Mouse (Mus musculus) hindlimb bud, embryonic 11.5 days (tissue): ENCODE results near the gene Tbx21.

Experiments used
- DNase-seq: peaks from one replicate; pipeline ENCODE4 v3.0.0-alpha.2; 2012; ENCODE audit warnings: low read depth, low spot score; ENCODE audit errors: extremely low spot score

Gene Tbx21

DNA sequence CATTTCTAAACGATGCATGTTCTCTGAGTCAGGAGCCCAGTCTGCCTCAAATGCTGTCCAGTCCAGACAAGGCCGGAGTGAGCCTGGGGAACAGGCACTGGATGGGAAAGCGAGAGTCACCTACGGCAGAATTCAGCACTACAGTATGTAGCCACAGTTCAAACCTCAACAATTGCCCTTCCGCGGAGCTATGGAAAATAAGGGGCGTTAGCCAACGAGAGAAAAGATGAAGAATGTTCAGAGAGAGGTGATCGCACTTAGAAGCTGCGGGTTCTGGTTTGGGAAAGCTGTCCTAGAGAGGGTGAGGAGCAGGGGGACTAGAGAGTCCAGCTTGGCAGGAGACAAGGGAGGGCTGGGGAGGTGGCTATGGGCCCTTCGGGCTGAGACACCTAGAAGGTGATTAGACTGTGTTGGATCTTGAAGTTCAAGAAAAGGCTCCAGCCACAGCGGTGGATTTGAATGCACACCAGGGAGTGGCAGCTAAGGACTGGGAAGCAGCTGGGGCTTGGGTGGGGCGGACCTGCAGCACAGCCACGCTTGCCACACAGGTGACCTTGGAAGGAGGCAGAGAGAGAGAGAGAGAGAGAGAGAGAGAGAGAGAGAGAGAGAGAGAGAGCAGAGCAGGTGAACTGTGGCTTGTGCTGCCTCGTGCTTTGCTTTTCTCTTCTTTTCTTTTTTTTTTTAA lies 30.2 kb downstream of the Tbx21 start:
- DNase-seq = no peak

DNA sequence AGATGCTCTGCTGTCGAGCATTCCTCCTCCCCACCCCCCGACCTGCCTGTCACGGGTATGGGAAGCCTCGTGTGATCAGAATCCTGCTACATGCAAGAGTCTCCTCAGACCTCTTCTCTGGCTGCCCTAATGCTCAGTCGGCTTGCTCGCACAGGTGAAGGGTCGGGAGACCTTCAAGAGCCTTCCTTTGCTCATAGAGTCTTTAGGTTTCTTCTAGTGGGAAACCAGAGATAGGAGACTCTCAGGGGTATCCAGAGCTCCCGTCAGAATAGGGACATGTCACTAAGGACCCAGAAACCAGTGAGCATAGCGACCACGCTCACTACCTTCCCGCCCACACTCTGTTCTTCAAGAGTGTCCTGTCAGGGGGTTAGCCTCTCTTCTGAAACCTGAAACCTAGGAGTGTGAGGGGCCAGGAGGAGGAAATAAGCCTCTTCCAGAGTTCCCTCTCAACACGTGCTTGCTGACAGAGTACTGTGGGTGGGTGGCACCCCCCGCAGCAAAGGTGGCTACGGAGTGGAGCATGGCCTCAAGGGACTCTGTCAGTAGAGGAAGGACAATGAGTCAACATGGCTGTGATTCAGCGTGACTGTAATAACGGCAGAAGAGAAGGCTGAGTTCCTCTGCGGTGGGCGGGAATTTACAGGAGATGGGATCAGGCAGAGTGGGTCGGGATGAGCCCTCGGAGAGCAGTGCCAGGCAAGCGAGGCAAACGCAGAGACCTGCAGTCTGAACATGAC lies 31.6 kb downstream of the Tbx21 start:
- no peak for DNase-seq

DNA sequence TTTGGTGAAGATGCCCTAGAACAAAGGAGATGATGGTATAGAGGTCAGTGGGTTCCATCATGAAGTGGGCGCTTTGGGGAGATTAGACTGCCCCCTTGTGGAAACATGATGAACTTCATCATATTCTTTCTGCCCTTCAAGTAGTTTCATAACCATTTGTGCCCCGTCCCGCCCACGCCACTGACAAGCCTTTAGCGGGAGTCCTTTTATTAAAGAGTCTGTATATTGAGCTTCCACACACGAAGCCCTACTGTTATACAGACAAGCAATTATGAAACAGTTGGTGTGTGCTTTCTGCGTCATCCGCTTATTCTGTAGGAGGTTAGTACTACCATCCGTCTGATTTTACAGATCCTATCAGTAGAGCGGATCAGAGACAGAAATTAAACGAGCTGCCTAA lies 32.2 kb downstream of the Tbx21 start:
- peak; percentile 37 for DNase-seq

DNA sequence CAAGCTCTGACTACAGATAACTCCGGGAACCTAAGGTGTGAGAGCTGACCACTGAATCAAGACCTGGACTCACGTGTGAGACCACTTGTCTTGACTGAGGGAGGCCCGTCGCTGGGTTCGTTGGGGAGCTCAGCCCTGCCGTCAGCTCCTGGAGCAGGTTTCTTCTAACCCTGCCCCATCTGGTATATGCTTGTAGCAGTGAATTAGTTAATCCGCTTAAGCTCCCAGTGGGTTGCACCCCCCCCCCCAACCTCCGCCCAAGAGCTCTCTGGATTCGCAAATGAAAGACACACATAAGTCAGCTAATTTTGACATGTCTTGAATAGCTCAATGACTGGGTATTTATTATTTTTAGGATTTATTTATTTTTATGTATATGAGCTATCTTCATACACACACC lies 34.8 kb downstream of the Tbx21 start:
- DNase-seq = no peak

DNA sequence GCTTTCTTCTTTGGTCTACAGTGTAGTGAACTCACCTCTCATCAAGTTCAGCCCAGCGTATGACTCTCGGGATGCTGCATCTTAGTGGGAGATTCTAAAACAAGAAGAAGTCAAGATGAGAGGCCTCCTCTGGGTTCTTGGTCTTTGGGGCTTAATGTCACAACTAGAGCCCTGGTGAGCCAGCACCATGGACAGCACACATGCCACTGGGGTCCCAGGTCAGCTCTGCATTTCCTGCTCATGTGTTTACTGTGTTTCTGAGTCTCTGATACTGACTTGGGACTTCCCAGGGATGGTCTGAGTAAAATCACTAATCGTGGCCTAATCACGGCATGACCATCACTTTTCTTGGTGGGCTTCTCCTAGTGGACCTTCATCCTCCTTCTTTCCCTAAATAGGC lies 36.4 kb downstream of the Tbx21 start:
- peak; percentile 33 for DNase-seq

DNA sequence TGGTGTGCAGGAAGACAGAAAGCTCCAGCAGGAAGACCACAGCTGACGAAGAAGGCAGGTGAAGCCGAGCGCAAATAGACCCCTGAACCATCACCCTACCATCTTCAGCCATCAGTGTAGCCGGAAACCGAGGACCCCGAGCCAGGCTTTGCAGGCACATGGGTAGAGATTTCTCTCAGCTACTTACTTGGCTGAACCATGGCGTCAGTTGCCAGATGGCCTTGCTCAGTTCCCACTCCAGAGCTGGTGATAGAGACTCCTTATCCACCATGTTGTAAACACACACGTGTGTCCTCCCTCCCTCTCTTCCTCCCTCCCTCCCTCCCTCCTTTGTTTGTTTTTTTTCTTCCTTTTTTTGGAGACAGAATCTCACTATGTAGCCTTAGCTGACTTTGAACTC lies 40.9 kb downstream of the Tbx21 start:
- no peak for DNase-seq

DNA sequence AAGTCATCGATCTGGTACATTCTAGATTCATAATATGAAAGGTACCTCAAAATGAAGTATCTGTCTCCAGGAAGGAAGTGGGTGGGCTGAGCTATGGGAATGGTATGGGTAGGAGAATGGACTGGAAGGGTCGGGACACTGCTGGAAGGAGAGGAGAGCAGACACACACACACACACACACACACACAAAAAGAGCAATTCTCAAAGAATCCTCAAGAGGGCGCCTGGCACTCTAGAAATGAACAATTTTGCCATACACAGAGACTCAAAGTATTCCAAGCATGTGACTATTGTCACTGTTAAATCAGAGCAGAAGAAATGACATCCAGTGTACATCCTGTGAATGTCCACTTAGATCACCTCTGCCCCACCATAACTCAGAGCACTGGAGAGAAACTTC lies 42.6 kb downstream of the Tbx21 start:
- DNase-seq = no peak

DNA sequence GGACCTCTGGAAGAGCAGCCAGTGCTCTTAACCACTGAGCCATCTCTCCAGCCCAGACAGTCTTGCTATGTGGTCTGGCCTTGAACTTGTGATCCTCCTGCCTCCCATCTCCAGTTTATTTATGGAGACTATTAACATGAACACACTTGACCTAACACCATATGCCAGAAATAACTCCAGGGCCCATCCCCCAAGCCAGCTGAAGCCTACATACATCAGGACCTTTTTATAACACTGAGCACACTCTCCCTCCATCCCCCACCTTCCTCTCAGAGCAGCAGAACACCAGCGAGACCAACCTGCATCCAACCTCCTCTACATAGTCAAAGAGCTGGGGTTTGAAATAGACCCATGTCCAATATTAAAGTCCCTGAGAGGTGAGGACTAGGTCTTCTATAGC lies 44.0 kb downstream of the Tbx21 start:
- no peak for DNase-seq

DNA sequence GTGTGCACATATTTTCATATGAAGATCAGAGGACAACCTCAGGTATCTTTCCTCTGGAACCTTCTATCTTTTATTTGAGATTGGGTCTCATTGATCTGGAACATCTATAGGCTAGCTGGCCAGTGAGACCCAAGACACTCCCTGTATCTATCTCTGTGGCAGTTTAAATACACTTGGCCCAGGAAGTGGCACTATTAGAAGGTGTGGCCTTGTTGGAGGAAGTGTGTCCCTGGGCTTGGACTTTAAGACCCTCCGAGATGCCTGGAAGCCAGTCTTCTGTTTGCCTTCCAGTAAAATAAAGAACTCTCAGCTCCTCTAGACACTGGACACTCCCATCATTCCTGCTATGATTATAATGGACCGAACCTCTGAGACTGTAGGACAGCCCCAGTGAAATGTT lies 45.4 kb downstream of the Tbx21 start:
- DNase-seq = no peak

DNA sequence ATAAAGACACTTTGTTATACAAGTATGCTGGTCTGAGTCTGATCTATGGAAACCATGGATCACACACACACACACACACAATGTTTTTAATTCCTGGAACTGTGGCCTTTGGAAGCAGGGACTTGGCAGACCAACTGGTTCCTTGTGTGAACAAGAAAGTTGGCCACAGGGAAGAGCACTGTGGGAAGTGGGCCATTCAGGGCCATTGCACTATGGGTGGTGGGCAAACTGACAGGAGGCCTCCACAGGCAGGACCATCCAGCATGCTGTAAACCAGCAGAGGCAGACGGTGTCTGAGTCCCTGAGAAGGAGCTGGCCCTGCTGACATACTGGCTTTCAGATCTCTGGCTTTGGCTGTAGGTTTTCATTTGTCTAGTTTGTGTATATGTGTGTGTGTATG lies 45.8 kb downstream of the Tbx21 start:
- no peak for DNase-seq

DNA sequence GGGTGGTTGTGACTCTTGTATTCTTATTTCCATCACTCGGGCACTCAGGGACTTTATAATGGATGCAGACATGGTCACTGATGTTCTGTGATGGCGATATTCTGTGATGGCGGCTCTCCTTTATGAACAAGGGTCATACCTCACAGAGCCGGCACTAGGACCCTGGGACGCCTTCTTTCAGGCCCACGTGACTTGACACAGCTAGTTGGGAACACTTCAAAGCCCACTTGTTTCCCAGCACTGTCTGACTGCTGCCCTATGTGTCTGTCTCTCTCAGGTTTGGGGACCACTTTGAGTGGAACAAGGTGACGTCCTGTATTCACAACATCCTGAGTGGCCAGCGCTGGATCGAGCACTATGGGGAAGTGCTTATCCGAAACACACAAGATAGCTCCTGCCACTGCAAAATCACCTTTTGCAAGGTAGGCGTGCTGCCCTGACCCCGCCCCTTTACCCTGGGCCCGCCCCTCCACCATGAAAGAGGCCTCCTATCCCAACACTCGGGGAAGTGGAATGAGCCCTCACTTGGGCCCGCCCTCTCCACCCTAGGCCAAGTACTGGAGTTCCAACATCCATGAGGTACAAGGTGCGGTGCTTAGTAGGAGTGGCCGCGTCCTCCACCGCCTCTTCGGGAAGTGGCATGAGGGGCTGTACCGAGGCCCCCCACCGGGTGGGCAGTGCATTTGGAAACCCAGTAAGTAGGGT lies 48.3 kb downstream of the Tbx21 start:
- DNase-seq = no peak

DNA sequence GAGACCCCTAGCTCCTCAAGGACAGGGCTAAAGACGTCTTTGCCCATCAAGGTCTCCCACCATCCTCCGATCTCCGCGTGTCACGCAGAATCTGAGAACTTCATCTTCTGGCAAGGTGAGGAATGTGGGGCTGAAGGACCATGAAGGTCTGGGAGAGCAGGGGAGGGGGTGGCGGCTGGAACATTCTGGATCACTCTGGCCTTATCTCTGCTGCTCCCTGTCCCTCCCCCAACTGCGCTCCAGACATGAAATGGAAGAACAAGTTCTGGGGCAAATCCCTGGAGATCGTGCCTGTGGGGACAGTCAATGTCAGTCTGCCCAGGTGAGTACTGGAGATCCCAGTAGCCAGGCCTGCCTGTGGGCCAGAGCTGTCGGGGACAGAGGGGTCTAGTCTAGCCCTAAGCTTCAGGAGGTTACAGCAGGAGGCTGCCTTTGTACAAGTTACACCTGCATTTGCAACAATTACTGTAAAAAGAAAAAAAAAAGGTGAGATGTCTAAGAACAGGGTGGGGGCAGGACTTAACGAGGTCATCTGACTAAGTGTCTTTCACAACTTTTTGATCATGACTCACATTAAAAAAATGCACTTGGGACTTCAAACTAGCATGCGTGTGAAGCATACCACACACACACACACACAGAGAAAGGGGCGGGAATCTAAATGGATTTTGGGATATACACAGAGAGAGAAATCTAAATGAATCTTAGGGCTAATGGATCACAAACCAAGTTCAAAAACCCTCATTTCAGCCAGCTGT lies 49.4 kb downstream of the Tbx21 start:
- no peak for DNase-seq

DNA sequence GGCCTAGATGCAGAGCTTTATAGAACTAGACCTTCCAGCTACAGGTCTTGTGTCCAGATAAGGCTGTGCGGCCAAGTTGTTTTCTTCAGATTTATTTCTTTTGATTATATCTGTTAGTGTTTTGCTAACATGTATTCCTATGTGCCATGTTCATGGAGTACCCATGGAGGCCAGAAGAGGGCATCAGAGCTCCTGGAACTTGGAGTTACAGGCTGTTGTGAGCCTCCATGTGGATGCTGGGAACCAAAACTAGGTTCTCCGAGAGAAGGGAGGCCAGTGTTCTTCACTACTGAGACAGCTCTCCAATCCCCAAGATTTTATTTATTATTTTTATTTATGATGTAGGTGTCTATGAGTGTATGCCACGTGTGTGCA lies 51.2 kb downstream of the Tbx21 start:
- no peak for DNase-seq

DNA sequence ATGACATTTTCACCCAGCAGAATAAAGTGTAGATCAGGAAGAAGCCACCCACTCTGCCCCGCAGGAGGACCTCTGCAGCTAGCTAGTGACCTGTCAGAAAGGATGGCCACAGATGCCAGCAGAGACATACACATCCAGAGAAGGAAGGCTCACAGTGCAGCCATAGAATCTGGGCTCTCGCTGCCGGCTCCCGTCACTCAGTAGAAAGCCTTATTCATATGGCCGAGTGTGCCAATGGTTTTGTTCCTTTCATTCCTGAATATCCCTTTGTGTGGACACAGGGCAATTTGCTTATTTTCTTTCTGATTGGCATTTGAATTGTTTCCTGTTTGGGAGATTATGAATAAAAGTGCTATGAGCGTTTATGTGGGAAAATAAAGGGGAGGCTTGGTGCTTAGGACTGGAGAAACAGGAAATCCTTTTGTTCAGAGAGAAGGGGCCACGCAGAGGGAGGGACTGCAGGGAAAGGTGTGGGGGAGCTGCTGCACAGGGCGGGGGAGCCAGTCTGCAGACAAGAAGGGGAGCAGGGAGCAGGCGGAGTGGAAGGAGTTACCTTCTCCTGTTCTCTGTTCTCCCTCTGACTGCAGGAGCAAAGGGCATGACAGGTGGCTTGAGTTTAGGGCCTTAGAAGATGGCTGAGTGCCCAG lies 51.7 kb downstream of the Tbx21 start:
- DNase-seq = no peak

DNA sequence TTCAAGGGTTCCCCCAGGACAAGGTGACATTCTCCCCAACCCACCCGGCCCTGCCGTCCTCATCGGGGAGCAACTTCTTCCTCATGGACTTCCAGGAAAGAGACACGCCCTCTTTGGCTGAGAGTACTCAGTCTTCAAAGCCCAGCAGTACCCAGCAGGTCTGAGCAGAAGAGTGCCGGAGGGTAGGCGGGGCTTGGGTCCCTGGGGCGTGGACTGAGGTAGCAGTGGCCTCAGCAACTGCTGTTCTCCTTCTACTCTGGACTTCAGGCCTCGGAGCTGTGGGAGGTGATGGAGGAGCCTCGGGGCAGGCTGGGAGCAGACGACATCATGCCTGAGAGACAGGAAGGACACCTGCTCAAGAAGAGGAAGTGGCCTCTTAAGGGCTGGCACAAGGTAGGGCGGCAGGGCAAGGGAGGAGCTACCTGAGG lies 62.9 kb downstream of the Tbx21 start:
- no peak for DNase-seq

DNA sequence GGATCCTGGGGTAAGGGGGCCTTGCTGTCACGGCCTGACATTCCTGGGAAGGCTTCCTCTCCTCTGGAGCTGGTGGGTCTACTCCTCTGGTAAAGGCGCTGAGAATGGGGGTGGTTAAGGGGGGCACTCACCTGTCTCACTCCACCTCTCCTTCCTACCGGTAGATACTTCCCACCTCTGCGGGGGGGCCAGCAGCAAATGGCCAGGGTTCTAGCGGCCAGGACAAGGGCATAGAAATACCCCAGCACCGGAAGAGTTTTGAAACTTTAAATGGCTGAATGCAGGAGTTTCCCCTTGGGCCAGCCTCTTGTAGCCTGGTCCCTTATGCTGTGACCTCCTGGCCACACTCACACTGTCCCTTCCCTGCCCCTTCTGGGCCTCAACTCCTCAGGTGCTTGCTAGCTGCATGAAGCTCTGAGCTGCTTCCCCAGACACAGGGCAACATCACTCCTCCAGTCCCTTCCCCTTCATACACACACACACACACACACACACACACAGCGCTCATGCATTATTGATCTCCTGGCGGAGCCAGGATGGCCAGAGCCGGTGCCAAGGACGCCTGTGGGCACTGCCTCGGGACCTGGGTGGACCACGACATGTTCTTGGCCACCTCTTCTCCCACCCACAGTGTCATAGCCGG lies 64.1 kb downstream of the Tbx21 start:
- no peak for DNase-seq

DNA sequence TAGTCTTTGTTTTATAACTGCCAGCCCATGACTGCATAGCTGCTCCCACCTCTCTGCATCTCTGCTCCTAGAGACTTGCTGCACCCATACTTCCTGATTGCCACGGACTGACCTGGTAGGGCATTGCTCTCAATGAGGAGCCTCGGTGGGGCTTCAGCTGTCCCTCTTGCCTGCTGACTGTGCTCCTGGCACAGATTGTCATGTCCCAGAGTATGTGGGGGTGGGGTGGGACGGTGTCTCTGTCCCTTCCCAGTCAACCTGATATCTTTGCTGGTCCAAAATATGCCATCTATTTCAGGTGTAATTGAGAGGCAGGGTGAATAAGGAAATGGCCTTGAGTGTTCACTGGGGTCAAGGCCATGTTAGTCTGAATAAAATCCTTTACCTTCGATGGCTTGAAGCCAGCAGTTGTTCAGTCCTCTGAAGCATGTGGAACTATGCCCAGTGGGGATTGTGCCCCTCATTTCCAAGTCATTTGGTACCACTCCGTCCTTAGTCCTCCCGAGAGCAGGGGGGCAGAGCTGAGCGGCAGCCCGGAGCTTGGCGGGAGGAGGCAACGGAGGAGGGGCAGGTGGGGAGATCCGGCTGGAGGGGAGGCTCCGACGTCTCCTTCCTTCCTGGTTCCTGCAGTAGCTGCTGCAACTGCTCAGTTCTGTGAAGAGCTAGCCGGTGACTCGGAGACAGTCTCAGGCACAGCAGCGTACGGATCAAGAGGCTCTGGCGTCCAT lies 64.8 kb downstream of the Tbx21 start, which contains the start of gene Osbpl7:
Osbpl7 (plus strand) TSS at position 413 of the 728 bp plus-strand sequence.
- DNase-seq = no peak

DNA sequence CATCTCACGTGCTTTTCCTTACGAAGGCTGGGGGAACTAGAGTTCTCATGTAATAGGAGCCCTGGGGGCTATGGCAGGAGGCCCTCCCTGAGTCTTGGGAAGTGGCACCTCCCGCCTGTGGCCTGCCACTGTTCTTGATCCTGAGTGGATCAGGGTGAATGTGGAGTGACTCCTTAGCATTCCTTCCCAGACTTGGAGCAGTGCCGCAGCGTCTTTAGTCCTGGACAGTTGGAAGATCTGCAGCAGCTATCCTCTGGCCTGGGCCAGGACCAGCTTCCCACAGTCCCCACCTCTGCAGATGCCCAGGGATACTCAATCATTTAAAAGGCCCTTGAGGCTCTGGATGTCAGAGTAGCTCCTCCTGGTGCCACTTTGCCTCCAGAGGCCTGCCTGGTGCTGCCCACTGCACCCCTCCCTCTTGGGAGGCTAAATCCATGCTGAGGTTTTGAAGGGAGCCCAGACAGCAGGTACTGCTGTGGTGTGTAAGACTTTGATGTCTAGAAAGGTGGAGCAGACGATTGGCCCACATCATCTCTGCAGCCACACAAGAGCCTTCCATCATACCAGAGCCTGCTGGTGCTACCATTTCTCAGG lies 65.5 kb downstream of the Tbx21 start:
- no peak for DNase-seq

DNA sequence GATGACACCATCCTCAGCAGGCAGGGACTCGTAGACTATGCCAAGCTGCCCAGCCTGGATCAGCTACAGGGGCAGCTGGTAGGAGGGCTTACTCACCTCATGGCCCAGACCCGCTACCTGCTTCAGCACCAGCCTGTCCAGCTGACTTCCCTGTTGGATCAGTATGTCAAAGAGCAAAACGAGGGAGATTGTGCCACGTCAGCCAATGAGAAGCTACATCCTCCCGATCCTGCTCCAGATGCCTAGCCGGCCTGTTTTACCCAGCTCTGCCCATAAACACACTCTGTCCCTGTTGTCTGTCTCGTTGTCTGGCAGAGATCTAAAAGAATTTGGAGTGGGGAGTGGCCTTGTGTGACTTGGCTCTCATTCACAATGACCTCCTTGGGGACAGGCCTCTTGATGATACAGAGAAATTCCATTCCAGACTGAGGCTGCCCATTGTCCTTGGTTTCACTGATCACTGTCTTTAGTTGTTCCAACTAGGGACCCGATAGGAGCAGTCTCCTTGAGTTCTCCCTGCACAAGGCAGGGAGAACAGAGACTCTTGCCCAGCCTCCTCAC lies 67.0 kb downstream of the Tbx21 start:
- no peak for DNase-seq
